Mouse (Mus musculus) liver, embryonic 14.5 days (tissue): Measurements from ENCODE around the gene Spred1. TPM values are rescaled to one million over a fixed set of nuclear protein-coding genes. Genes with fewer than 3 reads are reported as not detected.

Source experiments
- ATAC-seq: fragments of 200-750 bp; cut with Nextera tagmentation; 2 replicates; pipeline ENCODE4 v1.8.0; 2017; ENCODE audit warnings: moderate number of reproducible peaks, mild to moderate bottlenecking, moderate library complexity; ENCODE audit not compliant: insufficient read depth
- DNase-seq, 3 experiments: peaks; one replicate each; pipeline ENCODE4 v3.0.0-alpha.2; 2012 to 2013; ENCODE audit warnings: low read depth in 3 of 3, low spot score in 3 of 3
- H3K27ac ChIP-seq: fragments of 300-500 bp; sonication (generic); 2 replicates; pipeline ENCODE4 v1.5.1; 2014; ENCODE audit warnings: moderate library complexity, mild to moderate bottlenecking, control low read depth, inconsistent platforms
- H3K27me3 ChIP-seq: fragments of 300-500 bp; sonication (generic); 2 replicates; pipeline ENCODE4 v1.6.1; 2014; ENCODE audit warnings: mild to moderate bottlenecking, low read length, moderate library complexity; ENCODE audit not compliant: control insufficient read depth, insufficient read depth
- H3K36me3 ChIP-seq: fragments of 300-500 bp; sonication (generic); replicated peaks from 2 replicates; pipeline ENCODE4 v1.6.1; 2014; ENCODE audit warnings: low read depth; ENCODE audit not compliant: control insufficient read depth, insufficient read depth
- H3K4me1 ChIP-seq, 2 experiments: fragments of 200-500 bp in 1 of 2; fragments of 300-500 bp in 1 of 2; sonication (generic) in 1 of 2; replicated peaks; 2 replicates each; pipeline ENCODE4 v1.6.1; 2012 to 2014; ENCODE audit warnings: antibody characterized with exemption in 1 of 2, inconsistent platforms in 1 of 2, low read length in 1 of 2; ENCODE audit not compliant: control insufficient read depth in 2 of 2, insufficient read depth in 2 of 2
- H3K4me2 ChIP-seq: fragments of 300-500 bp; sonication (generic); 2 replicates; pipeline ENCODE4 v1.6.1; 2014; ENCODE audit warnings: low read depth, mild to moderate bottlenecking, control low read depth, moderate library complexity
- H3K4me3 ChIP-seq, 2 experiments: fragments of 200-500 bp in 1 of 2; fragments of 300-500 bp in 1 of 2; sonication (generic) in 1 of 2; 2 replicates each; pipeline ENCODE4 v1.5.1; 2012 to 2014; ENCODE audit warnings: low read depth in 2 of 2, low read length in 2 of 2, mild to moderate bottlenecking in 2 of 2, control low read depth in 1 of 2, inconsistent platforms in 1 of 2, moderate library complexity in 1 of 2; ENCODE audit not compliant: insufficient read depth in 1 of 2
- H3K9ac ChIP-seq: fragments of 300-500 bp; sonication (generic); replicated peaks from 2 replicates; pipeline ENCODE4 v1.6.1; 2014; ENCODE audit warnings: mild to moderate bottlenecking, control low read depth, moderate library complexity
- H3K9me3 ChIP-seq: fragments of 300-500 bp; sonication (generic); 2 replicates; pipeline ENCODE4 v1.6.1; 2016; ENCODE audit warnings: low read length, mixed read lengths; ENCODE audit not compliant: control insufficient read depth
- CTCF ChIP-seq: IDR thresholded peaks from 2 replicates; pipeline ENCODE4 v1.5.1; 2016; ENCODE audit warnings: antibody characterized with exemption, low read depth, control low read depth
- EP300 ChIP-seq: IDR thresholded peaks from 2 replicates; pipeline ENCODE4 v1.6.1; 2016; ENCODE audit warnings: antibody characterized with exemption, low read depth
- WGBS: fragments of 180-500 bp; shearing (Covaris S2); extraction: QIAGEN DNeasy Blood & Tissue Kit; methylation state at CpG from one replicate; pipeline ENCODE4 v1.1.7; 2014; ENCODE audit not compliant: insufficient replicate concordance; 5-methylcytosine and 5-hydroxymethylcytosine counted together
- polyA plus RNA-seq, 2 experiments: library from polyadenylated mRNA; depleted of rRNA in 1 of 2; stranded (reverse) in 1 of 2; unstranded in 1 of 2; fragments of >200 nt; fragmentation: Nextera tagmentation in 1 of 2; extraction: Ambion mirVana in 1 of 2; gene quantifications; 2 replicates each; pipeline versions ENCODE4 v1.2.1 to v1.2.3; 2012 to 2014

The Spred1 gene
- polyA plus RNA-seq, 2 experiments, result 2.4 to 2.7 TPM

- Histone ChIP-seq H3K4me1 (peaks cover 0 to 2% of the 10 kb centered on the region in 2 experiments; a peak in 1 of 4 replicates), H3K27me3 (no peaks in the 10 kb centered on the region), H3K9ac (no peak overlapping the region), H3K4me3 (no peak overlapping the region), H3K4me2 (no peak overlapping the region), H3K9me3 (no peaks in the 10 kb centered on the region), H3K36me3 (no peaks in the 10 kb centered on the region), H3K27ac (no peak overlapping the region)
- 64% methylated on average over 1 of the region's 1 CpGs for WGBS
- no peak for ATAC-seq
- TF ChIP-seq CTCF (no peak), EP300 (no peak)
- DNase-seq, result no peak
Measured at GRCm38 (mm10) chr2:117086766-117087457, 34.3 kb upstream of the Spred1 start.

- H3K9me3 ChIP-seq, result no peaks in the 10 kb centered on the region
- WGBS, result 60% methylated on average over 4 of the region's 4 CpGs
- H3K27me3 ChIP-seq, result no peaks in the 10 kb centered on the region
- TF ChIP-seq EP300, result no peak
- no peak for TF ChIP-seq CTCF
- ATAC-seq (no peak), DNase-seq (no peak)
- H3K4me1 ChIP-seq, result peaks cover 0 to 3% of the 10 kb centered on the region in 2 experiments; a peak in 2 of 4 replicates
- no peaks in the 10 kb centered on the region for H3K36me3 ChIP-seq
- no peak overlapping the region for H3K4me3 ChIP-seq
- H3K4me2 ChIP-seq, result no peak overlapping the region
- no peak overlapping the region for H3K9ac ChIP-seq
- H3K27ac ChIP-seq, result no peak overlapping the region
Measured at GRCm38 (mm10) chr2:117087458-117087820, 33.7 kb upstream of the Spred1 start.

- H3K36me3 ChIP-seq, result no peaks in the 10 kb centered on the region
- no peaks in the 10 kb centered on the region for H3K9me3 ChIP-seq
- TF ChIP-seq EP300, result no peak
- no peak for TF ChIP-seq CTCF
- H3K27me3 ChIP-seq, result no peaks in the 10 kb centered on the region
- WGBS, result 50% methylated on average over 1 of the region's 1 CpGs
- H3K9ac ChIP-seq, result no peak overlapping the region
- H3K4me2 ChIP-seq, result no peak overlapping the region
- no peak overlapping the region for H3K4me3 ChIP-seq
- ATAC-seq (no peak), DNase-seq (no peak)
- peaks cover 0 to 7% of the 10 kb centered on the region in 2 experiments; a peak in 2 of 4 replicates for H3K4me1 ChIP-seq
- no peak overlapping the region for H3K27ac ChIP-seq
Measured at GRCm38 (mm10) chr2:117089482-117089881, 31.7 kb upstream of the Spred1 start.

GRCm38 (mm10) chr2:117090061-117090460, 31.1 kb upstream of the Spred1 start:
- no peaks in the 10 kb centered on the region for H3K9me3 ChIP-seq
- no peak for ATAC-seq
- WGBS, result 75% methylated on average over 3 of the region's 3 CpGs

GRCm38 (mm10) chr2:117092946-117093401, 28.2 kb upstream of the Spred1 start:
- TF ChIP-seq EP300 (no peak), CTCF (no peak)
- ATAC-seq (no peak), DNase-seq (no peak)
- Histone ChIP-seq H3K27me3 (no peaks in the 10 kb centered on the region), H3K27ac (no peak overlapping the region), H3K9me3 (no peaks in the 10 kb centered on the region), H3K4me1 (peaks cover 5 to 14% of the 10 kb centered on the region in 2 experiments; a peak in 3 of 4 replicates), H3K4me2 (no peak overlapping the region), H3K36me3 (no peaks in the 10 kb centered on the region), H3K9ac (no peak overlapping the region), H3K4me3 (no peak overlapping the region)
- 5% methylated on average over 2 of the region's 2 CpGs for WGBS

More at GRCm38 (mm10) chr2:117090061-117090460, 31.1 kb upstream of the Spred1 start:
- H3K36me3 ChIP-seq, result no peaks in the 10 kb centered on the region
- TF ChIP-seq EP300, result no peak
- no peak for TF ChIP-seq CTCF
- H3K4me1 ChIP-seq, result peaks cover 0 to 7% of the 10 kb centered on the region in 2 experiments; a peak in 2 of 4 replicates
- no peak overlapping the region for H3K4me3 ChIP-seq
- H3K4me2 ChIP-seq, result no peak overlapping the region
- no peak overlapping the region for H3K27ac ChIP-seq
- no peak for DNase-seq
- H3K27me3 ChIP-seq, result no peaks in the 10 kb centered on the region
- H3K9ac ChIP-seq, result no peak overlapping the region
